Mouse (Mus musculus): ENCODE results near the gene A930002H24Rik.
A peak's percentile ranks its signal among the peaks of the same experiment; 100 is the strongest.
"Not testable (repeated sequence)": the region's sequence is repeated elsewhere in the genome, so short reads cannot be mapped to it uniquely, and the experiment has no call there.

The A930002H24Rik gene

DNA sequence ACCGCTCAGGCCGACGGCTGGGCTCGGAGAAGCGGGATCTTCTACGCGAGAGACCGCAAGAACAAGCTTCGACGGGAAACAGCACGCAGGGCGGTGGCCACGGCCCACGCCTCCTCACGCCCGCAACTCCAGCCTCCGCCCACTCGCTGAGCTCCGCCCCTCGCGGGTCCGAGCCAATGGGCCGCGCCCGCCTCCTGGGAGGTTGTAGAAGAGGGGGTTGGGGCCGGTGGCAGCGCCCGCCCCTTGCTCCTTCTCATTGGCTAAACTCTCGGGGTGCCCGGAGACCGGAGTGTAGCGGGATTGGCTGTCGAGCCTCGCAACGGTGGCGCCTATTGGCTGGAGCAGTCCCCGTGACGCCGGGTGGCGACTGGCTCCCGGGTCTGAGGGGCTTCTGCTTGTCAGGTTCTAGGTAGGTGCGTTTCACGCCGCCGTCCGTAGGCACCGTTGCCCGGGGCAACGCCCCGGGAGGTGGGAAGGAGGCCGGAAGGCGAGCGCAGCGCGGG, at the start of gene A930002H24Rik:
A930002H24Rik (minus strand) TSS at position 145 of the 503 bp plus-strand sequence.
- peak; percentile 93 to 95 for DNase-seq (ENCODE audit: low spot score in 2 of 2)

GRCm38 (mm10) chr17:63909297-63909696, 45.7 kb upstream of the A930002H24Rik start:
- no peak for DNase-seq (ENCODE audit: low spot score in 2 of 2)

DNA sequence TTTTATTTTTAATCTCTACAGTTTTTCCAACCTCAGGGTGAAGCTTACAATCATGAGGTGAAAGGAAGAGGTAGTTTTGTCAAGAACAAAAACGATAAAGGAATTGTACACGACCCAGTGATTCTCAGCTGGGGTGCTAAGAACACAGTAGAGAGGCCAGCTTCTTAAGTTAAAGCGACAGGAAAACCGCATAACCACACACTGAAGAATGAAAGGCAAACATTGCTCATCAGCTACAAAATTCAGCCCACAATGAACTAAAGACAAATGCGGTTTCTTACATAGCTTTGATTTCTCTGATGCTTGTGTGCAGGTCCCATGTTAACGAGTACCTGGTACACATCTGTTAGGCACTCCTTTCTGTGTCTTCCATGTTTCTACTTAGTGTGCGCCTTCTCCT, 33.5 kb upstream of the A930002H24Rik start:
- no peak for DNase-seq (ENCODE audit: low spot score in 2 of 2)

GRCm38 (mm10) chr17:63895829-63896228, 32.2 kb upstream of the A930002H24Rik start:
- DNase-seq (ENCODE audit: low spot score in 2 of 2) = no peak

- no peak for DNase-seq (ENCODE audit: low spot score in 2 of 2)
These were observed 27.0 kb upstream of the A930002H24Rik start for GRCm38 (mm10) chr17:63890611-63891010.

- DNase-seq (ENCODE audit: low spot score in 2 of 2) = no peak
These were observed 23.4 kb upstream of the A930002H24Rik start for GRCm38 (mm10) chr17:63886988-63887387.

DNA sequence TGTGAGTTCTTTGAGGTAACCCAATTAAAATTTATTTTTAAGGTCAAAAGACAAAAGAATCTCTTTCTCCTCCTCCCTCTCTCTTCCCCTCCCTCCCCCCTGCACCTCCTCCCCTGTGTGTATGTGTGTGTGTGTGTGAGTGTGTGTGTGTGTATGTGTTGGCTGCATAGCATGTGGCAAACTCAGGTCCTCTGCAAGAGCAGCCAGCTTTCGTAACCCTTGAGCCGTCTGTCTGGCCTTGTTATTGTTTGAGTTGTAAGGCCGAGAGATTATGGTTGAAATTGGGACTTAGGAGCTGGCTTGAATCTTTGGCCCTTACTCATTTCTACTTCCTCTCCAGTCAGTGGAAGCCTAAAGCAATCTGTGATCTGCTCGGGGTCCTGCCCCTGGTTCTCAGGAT, 16.4 kb upstream of the A930002H24Rik start:
- DNase-seq (ENCODE audit: low spot score in 2 of 2) = peak in 1 of 2 experiments; percentile 34

GRCm38 (mm10) chr17:63878889-63879288, 15.3 kb upstream of the A930002H24Rik start:
- DNase-seq (ENCODE audit: low spot score in 2 of 2) = no peak

DNA sequence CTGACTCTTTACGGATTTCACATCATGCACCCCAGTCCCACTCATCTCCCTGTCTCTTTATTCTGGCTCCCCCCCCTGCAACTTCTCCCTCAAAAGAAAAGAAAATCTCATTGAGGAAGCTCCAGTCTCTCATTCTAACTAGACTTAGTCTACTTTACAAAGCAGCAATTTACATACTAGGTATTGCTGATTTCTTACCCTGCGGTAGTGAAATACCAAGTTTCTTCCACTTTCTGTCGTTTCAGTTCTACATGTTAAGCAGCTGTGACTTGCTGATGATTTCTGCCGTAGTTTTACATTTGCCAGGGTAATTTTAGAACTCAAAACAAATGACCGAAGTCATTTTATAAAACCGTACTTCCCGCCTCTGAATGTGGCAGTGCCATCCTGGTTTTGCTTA, 8.2 kb upstream of the A930002H24Rik start:
- DNase-seq (ENCODE audit: low spot score in 2 of 2) = no peak

DNA sequence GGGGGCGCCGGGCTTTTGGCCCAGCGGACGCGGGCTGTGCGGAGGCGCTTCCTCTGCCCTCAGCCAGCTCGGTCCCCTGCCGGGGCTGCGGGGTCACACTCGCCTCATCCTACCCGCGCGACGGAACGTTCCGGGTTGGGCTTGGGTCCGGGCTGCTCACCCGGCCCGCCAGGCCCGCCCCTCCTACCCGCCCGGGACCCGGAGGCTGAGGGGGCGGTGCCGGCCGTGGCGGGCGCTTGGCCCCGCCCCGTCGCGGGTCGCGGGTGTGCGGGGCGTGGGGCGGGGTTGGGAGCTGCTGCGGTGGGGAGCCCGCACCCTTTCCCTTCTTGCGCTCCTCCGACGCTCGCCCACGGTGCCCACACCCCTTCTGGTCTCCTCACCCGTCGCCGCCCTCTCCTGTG, 580 bp upstream of the A930002H24Rik start:
- DNase-seq (ENCODE audit: low spot score in 2 of 2) = no peak

DNA sequence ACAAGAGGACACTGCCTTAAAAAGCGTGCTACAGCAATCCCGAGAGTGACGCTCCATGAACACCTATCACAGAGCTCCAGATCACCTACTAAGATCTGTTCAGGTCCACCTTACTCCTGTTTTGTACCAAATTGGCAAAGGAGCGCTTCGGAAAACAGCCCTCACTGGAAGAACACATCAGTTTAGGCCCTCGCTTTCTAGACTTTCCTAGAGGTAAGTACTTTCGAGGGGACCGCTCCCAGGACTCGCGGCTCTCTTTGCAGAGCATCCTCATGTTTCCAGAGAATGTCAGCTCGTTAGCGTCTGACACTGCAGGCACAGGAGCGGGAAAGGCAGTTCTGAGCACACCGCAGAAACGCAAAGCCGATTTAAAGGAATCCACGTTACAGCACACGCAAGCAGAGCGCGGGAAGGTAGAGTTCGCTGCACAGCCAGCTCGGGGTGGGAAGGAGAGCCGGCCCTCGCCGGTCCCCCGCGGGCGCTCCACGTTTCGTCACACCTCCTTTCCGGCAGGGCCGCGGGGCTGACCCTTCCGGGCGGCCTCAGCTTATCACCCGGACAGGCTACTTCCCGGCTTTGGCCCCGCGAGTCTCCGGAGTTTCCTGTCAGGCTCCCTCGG, 470 bp downstream of the A930002H24Rik start, which contains the start of gene Fer:
Fer (plus strand) TSS at position 51 of the 619 bp plus-strand sequence.
- DNase-seq (ENCODE audit: low spot score in 2 of 2) = no peak

- no peak for DNase-seq (ENCODE audit: low spot score in 2 of 2)
These were observed 1.2 kb downstream of the A930002H24Rik start for GRCm38 (mm10) chr17:63862399-63862798.

- no peak for DNase-seq (ENCODE audit: low spot score in 2 of 2)
These were observed 2.6 kb downstream of the A930002H24Rik start for GRCm38 (mm10) chr17:63860988-63861387.

GRCm38 (mm10) chr17:63857023-63857544, 6.5 kb downstream of the A930002H24Rik start:
- DNase-seq (ENCODE audit: low spot score in 2 of 2) = no peak

- DNase-seq (ENCODE audit: low spot score in 2 of 2) = peak in 1 of 2 experiments; percentile 16
These were observed 13.6 kb downstream of the A930002H24Rik start for GRCm38 (mm10) chr17:63850016-63850415.

- DNase-seq (ENCODE audit: low spot score in 2 of 2) = peak; percentile 64 to 80
These were observed 14.0 kb downstream of the A930002H24Rik start for GRCm38 (mm10) chr17:63849566-63849965.

DNA sequence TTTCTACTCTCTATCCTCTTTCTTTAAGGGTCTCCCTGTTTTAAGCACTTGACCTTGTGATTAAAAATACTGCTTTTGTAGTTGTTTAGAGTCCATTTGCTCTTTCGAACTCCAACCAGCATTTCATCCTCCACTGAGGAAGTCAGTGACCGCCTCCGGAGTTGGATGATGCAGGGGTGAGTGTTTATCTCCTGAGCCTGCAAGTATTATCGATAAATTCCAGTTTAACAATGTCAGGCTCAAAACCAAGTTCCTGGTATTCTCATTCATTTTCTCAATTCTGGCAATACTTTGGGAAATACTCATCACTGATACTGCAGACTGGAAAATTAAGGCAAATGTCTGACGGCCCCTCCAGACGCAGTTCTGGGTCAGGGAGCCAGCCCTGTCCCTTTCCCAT, 14.4 kb downstream of the A930002H24Rik start:
- DNase-seq (ENCODE audit: low spot score in 2 of 2) = no peak

DNA sequence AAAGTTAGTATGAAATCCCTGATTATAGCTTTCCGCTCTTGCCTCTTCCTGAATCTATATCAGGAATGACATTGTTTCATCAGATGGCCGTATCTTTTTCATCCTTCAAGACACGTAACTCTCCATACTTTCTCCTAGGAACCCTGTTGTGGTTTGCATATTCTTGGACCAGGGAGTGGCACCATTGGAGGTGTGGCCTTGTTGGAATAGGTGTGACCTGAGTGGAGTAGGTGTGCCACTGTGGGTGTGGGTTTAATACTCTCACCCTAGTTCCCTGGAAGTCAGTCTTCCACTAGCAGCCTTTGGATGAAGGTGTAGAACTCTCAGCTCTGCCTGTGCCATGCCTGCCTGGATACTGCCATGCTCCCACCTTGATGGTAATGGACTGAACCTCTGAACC, 17.8 kb downstream of the A930002H24Rik start:
- not testable (repeated sequence) for DNase-seq (ENCODE audit: low spot score in 2 of 2)

DNA sequence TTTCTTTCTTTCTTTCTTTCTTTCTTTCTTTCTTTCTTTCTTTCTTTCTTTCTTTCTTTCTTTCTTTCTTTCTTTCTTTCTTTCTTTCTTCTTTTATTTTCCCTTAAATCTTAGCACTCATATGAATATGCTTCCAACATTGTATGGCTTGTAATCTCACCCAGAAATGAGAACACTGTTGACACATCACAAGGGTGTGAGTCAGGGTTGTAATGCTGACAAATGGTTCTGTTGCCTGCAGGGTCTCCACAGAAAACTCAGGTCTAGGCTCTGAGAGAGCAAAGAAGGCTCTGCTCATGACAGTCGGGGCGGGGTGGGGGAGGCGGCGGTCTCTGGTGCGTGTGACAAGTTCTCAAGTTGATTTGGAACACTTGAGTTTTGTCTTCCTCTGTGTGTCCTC, 18.7 kb downstream of the A930002H24Rik start:
- DNase-seq (ENCODE audit: low spot score in 2 of 2) = no peak

GRCm38 (mm10) chr17:63842226-63842625, 21.4 kb downstream of the A930002H24Rik start:
- DNase-seq (ENCODE audit: low spot score in 2 of 2) = no peak

- no peak for DNase-seq (ENCODE audit: low spot score in 2 of 2)
These were observed 23.8 kb downstream of the A930002H24Rik start for GRCm38 (mm10) chr17:63839636-63840269.

DNA sequence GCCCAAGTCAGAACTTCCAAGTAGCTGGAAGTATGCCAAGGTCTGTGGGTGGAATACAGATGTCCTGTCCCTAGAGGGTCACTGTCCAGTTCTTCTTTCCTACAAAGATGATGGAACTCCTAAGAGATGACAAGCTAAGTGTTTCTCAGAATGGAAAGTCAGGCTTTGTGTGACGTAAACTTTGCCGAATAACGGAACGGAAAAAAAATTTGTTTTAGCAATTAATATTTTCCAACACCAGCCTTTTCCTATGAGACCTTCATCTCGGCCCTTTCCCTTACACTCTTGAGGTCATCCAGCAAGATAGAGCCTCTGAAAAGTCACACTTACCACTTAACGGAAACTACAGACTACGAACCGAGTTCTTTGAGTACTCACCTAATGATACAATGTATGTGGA, 25.4 kb downstream of the A930002H24Rik start:
- no peak for DNase-seq (ENCODE audit: low spot score in 2 of 2)

GRCm38 (mm10) chr17:63836641-63837040, 26.9 kb downstream of the A930002H24Rik start:
- no peak for DNase-seq (ENCODE audit: low spot score in 2 of 2)

All from spleen, postnatal 4 days (tissue).